Mouse (Mus musculus) brown adipose tissue, adult 24 weeks (tissue): ENCODE results near the gene Arhgap15. TPM values are rescaled to one million over a fixed set of nuclear protein-coding genes. Genes with fewer than 3 reads are reported as not detected.

Experiments
- H3K27ac ChIP-seq: fragments of 200-500 bp; replicated peaks from 2 replicates; pipeline ENCODE4 v1.5.1; 2012; ENCODE audit warnings: low read depth, mild to moderate bottlenecking, low read length
- H3K4me1 ChIP-seq: fragments of 200-500 bp; 2 replicates; pipeline ENCODE4 v1.6.1; 2012; ENCODE audit warnings: low read length, mixed read lengths; ENCODE audit not compliant: control insufficient read depth, insufficient read depth, insufficient read length
- H3K4me3 ChIP-seq: fragments of 200-500 bp; 2 replicates; pipeline ENCODE4 v1.5.1; 2012; ENCODE audit warnings: low read depth, mild to moderate bottlenecking, low read length, moderate library complexity; ENCODE audit not compliant: insufficient read depth
- polyA plus RNA-seq: library from polyadenylated mRNA; stranded (reverse); fragments of >200 nt; gene quantifications from 2 replicates; pipeline ENCODE4 v1.2.4, GENCODE M21; 2012; ENCODE audit not compliant: missing spikeins, insufficient read depth, insufficient read length

Gene Arhgap15
- polyA plus RNA-seq, 1 experiment, result 0.75 TPM

GRCm38 (mm10) chr2:44160358-44160757 is 411.7 kb downstream of the Arhgap15 start:
- Histone ChIP-seq H3K4me3 (no peak overlapping the region), H3K4me1 (no peaks in the 10 kb centered on the region), H3K27ac (no peak overlapping the region)

- Histone ChIP-seq H3K4me1 (peaks cover 2% of the 10 kb centered on the region; the same call in 1 of the 2 replicates), H3K4me3 (no peak overlapping the region), H3K27ac (no peak overlapping the region)
Observed at GRCm38 (mm10) chr2:44165789-44166188, 417.2 kb downstream of the Arhgap15 start.

- H3K27ac ChIP-seq, result no peak overlapping the region
- peaks cover 2% of the 10 kb centered on the region; the same call in 1 of the 2 replicates for H3K4me1 ChIP-seq
- no peak overlapping the region for H3K4me3 ChIP-seq
Observed at GRCm38 (mm10) chr2:44166716-44167115, 418.1 kb downstream of the Arhgap15 start.

- Histone ChIP-seq H3K4me1 (no peaks in the 10 kb centered on the region), H3K27ac (no peak overlapping the region)
Observed at GRCm38 (mm10) chr2:44184476-44184875, 435.9 kb downstream of the Arhgap15 start.

GRCm38 (mm10) chr2:44190749-44191148 is 442.1 kb downstream of the Arhgap15 start:
- Histone ChIP-seq H3K27ac (no peak overlapping the region), H3K4me1 (no peaks in the 10 kb centered on the region), H3K4me3 (no peak overlapping the region)

More at GRCm38 (mm10) chr2:44184476-44184875, 435.9 kb downstream of the Arhgap15 start:
- H3K4me3 ChIP-seq, result no peak overlapping the region

GRCm38 (mm10) chr2:44192058-44192457 is 443.4 kb downstream of the Arhgap15 start:
- Histone ChIP-seq H3K4me3 (no peak overlapping the region), H3K27ac (no peak overlapping the region), H3K4me1 (no peaks in the 10 kb centered on the region)

GRCm38 (mm10) chr2:44215506-44215905 is 466.9 kb downstream of the Arhgap15 start:
- no peaks in the 10 kb centered on the region for H3K4me1 ChIP-seq
- no peak overlapping the region for H3K4me3 ChIP-seq
- no peak overlapping the region for H3K27ac ChIP-seq

GRCm38 (mm10) chr2:44217811-44218210 is 469.2 kb downstream of the Arhgap15 start:
- Histone ChIP-seq H3K4me3 (no peak overlapping the region), H3K4me1 (no peaks in the 10 kb centered on the region)

GRCm38 (mm10) chr2:44218317-44218716 is 469.7 kb downstream of the Arhgap15 start:
- Histone ChIP-seq H3K4me3 (no peak overlapping the region), H3K4me1 (no peaks in the 10 kb centered on the region), H3K27ac (no peak overlapping the region)

More at GRCm38 (mm10) chr2:44217811-44218210, 469.2 kb downstream of the Arhgap15 start:
- H3K27ac ChIP-seq, result no peak overlapping the region

GRCm38 (mm10) chr2:44221686-44222085 is 473.1 kb downstream of the Arhgap15 start:
- Histone ChIP-seq H3K4me1 (no peaks in the 10 kb centered on the region), H3K4me3 (no peak overlapping the region), H3K27ac (no peak overlapping the region)

- H3K4me1 ChIP-seq, result no peaks in the 10 kb centered on the region
- no peak overlapping the region for H3K27ac ChIP-seq
- no peak overlapping the region for H3K4me3 ChIP-seq
Observed at GRCm38 (mm10) chr2:44222176-44222753, 473.6 kb downstream of the Arhgap15 start.

GRCm38 (mm10) chr2:44234856-44235255 is 486.2 kb downstream of the Arhgap15 start:
- H3K27ac ChIP-seq, result no peak overlapping the region
- no peak overlapping the region for H3K4me3 ChIP-seq
- H3K4me1 ChIP-seq, result no peaks in the 10 kb centered on the region

- Histone ChIP-seq H3K27ac (no peak overlapping the region), H3K4me1 (no peaks in the 10 kb centered on the region), H3K4me3 (no peak overlapping the region)
Observed at GRCm38 (mm10) chr2:44241657-44242454, 493.2 kb downstream of the Arhgap15 start.

- Histone ChIP-seq H3K4me3 (no peak overlapping the region; the same call in 1 of the 2 replicates), H3K4me1 (no peaks in the 10 kb centered on the region), H3K27ac (no peak overlapping the region)
Observed at GRCm38 (mm10) chr2:44242628-44243255, 494.1 kb downstream of the Arhgap15 start.

- Histone ChIP-seq H3K4me1 (no peaks in the 10 kb centered on the region), H3K27ac (no peak overlapping the region), H3K4me3 (no peak overlapping the region)
Observed at GRCm38 (mm10) chr2:44255343-44255742, 506.7 kb downstream of the Arhgap15 start.
